Mouse (Mus musculus) embryonic facial prominence, embryonic 11.5 days (tissue): ENCODE results near the gene Gm20828. TPM values are rescaled to one million over a fixed set of nuclear protein-coding genes. Genes with fewer than 3 reads are reported as not detected.
"Not testable (repeated sequence)": the region's sequence is repeated elsewhere in the genome, so short reads cannot be mapped to it uniquely, and the experiment has no call there.

Experiments used
- ATAC-seq: fragments of 200-750 bp; cut with Nextera tagmentation; replicated peaks from 2 replicates; pipeline ENCODE4 v1.8.0; 2017; ENCODE audit warnings: low read depth; ENCODE audit not compliant: insufficient number of reproducible peaks, low FRiP score, low TSS enrichment
- DNase-seq: peaks from one replicate; pipeline ENCODE4 v3.0.0-alpha.2; 2015; ENCODE audit warnings: low spot score
- H3K27ac ChIP-seq: fragments of 300-500 bp; sonication (generic); replicated peaks from 2 replicates; pipeline ENCODE4 v1.5.1; 2014; ENCODE audit warnings: mild to moderate bottlenecking, low read depth, low read length, control low read depth
- H3K27me3 ChIP-seq: fragments of 300-500 bp; sonication (generic); 2 replicates; pipeline ENCODE4 v1.6.1; 2014; ENCODE audit warnings: mild to moderate bottlenecking, low read length, moderate library complexity, mixed read lengths; ENCODE audit not compliant: control insufficient read depth, insufficient read depth
- H3K36me3 ChIP-seq: fragments of 300-500 bp; sonication (generic); replicated peaks from 2 replicates; pipeline ENCODE4 v1.6.1; 2014; ENCODE audit warnings: low read depth, mild to moderate bottlenecking, low read length, moderate library complexity, mixed read lengths; ENCODE audit not compliant: control insufficient read depth, insufficient read depth
- H3K4me1 ChIP-seq: fragments of 300-500 bp; sonication (generic); 2 replicates; pipeline ENCODE4 v1.6.1; 2014; ENCODE audit warnings: low read length, mixed read lengths; ENCODE audit not compliant: control insufficient read depth, insufficient read depth
- H3K4me2 ChIP-seq: fragments of 300-500 bp; sonication (generic); 2 replicates; pipeline ENCODE4 v1.6.1; 2014; ENCODE audit warnings: low read depth, mild to moderate bottlenecking, control low read depth, low read length, moderate library complexity
- H3K4me3 ChIP-seq: fragments of 300-500 bp; sonication (generic); 2 replicates; pipeline ENCODE4 v1.5.1; 2014; ENCODE audit warnings: low read depth, low read length, control low read depth
- H3K9ac ChIP-seq: fragments of 300-500 bp; sonication (generic); replicated peaks from 2 replicates; pipeline ENCODE4 v1.6.1; 2014; ENCODE audit warnings: mild to moderate bottlenecking, control low read depth, low read length
- H3K9me3 ChIP-seq: fragments of 300-500 bp; sonication (generic); replicated peaks from 2 replicates; pipeline ENCODE4 v1.6.1; 2016; ENCODE audit warnings: mild to moderate bottlenecking, low read length, inconsistent platforms, mixed read lengths; ENCODE audit not compliant: control insufficient read depth
- WGBS: fragments of 180-500 bp; shearing (Covaris S2); extraction: QIAGEN DNeasy Blood & Tissue Kit; methylation state at CpG from one replicate; pipeline ENCODE4 v1.1.7; 2014; 5-methylcytosine and 5-hydroxymethylcytosine counted together
- polyA plus RNA-seq: library from polyadenylated mRNA; unstranded; fragments of >200 nt; fragmentation: Nextera tagmentation; extraction: Ambion mirVana; gene quantifications from 2 replicates; pipeline ENCODE4 v1.2.1, GENCODE M21; 2014

Gene Gm20828
- not detected in 2 replicates for polyA plus RNA-seq

DNA sequence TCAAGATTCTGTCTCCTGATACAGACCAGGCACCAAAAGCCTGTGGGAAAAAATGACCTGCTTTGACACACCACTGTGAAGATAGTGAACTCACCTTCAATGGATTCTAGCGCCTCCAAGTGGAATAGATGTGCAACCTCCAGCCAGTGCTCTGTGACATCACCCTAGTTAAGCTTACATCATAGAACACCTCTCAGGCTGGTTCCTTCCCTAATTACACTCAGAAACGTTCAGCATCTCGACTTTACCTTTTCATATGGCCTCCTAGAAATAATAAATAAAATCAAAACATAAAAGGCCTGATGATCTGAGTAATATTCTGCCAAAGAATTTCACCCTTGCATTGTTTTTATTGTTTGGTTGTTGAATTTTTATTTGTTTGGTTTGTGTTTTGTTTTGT, at the start of gene Gm20828:
Gene Gm20828 (minus strand): TSS at position 101 of the 400 bp plus-strand sequence.
- not testable (repeated sequence) for H3K36me3 ChIP-seq, H3K4me1 ChIP-seq, H3K4me2 ChIP-seq, H3K27ac ChIP-seq, ATAC-seq, H3K9me3 ChIP-seq, H3K27me3 ChIP-seq, H3K9ac ChIP-seq, DNase-seq, H3K4me3 ChIP-seq
- WGBS: no CpG with 5 or more reads among the region's 3 CpGs
